Mouse (Mus musculus) embryonic facial prominence, embryonic 11.5 days (tissue): ENCODE data around the gene Nek3. TPM values are rescaled to one million over a fixed set of nuclear protein-coding genes. Genes with fewer than 3 reads are reported as not detected.

Experiments
- ATAC-seq: fragments of 200-750 bp; cut with Nextera tagmentation; replicated peaks from 2 replicates; pipeline ENCODE4 v1.8.0; 2017; ENCODE audit warnings: low read depth; ENCODE audit not compliant: insufficient number of reproducible peaks, low FRiP score, low TSS enrichment
- DNase-seq: peaks from one replicate; pipeline ENCODE4 v3.0.0-alpha.2; 2015; ENCODE audit warnings: low spot score
- H3K27ac ChIP-seq: fragments of 300-500 bp; sonication (generic); replicated peaks from 2 replicates; pipeline ENCODE4 v1.5.1; 2014; ENCODE audit warnings: mild to moderate bottlenecking, low read depth, low read length, control low read depth
- H3K27me3 ChIP-seq: fragments of 300-500 bp; sonication (generic); 2 replicates; pipeline ENCODE4 v1.6.1; 2014; ENCODE audit warnings: mild to moderate bottlenecking, low read length, moderate library complexity, mixed read lengths; ENCODE audit not compliant: control insufficient read depth, insufficient read depth
- H3K36me3 ChIP-seq: fragments of 300-500 bp; sonication (generic); replicated peaks from 2 replicates; pipeline ENCODE4 v1.6.1; 2014; ENCODE audit warnings: low read depth, mild to moderate bottlenecking, low read length, moderate library complexity, mixed read lengths; ENCODE audit not compliant: control insufficient read depth, insufficient read depth
- H3K4me1 ChIP-seq: fragments of 300-500 bp; sonication (generic); 2 replicates; pipeline ENCODE4 v1.6.1; 2014; ENCODE audit warnings: low read length, mixed read lengths; ENCODE audit not compliant: control insufficient read depth, insufficient read depth
- H3K4me2 ChIP-seq: fragments of 300-500 bp; sonication (generic); 2 replicates; pipeline ENCODE4 v1.6.1; 2014; ENCODE audit warnings: low read depth, mild to moderate bottlenecking, control low read depth, low read length, moderate library complexity
- H3K4me3 ChIP-seq: fragments of 300-500 bp; sonication (generic); 2 replicates; pipeline ENCODE4 v1.5.1; 2014; ENCODE audit warnings: low read depth, low read length, control low read depth
- H3K9ac ChIP-seq: fragments of 300-500 bp; sonication (generic); replicated peaks from 2 replicates; pipeline ENCODE4 v1.6.1; 2014; ENCODE audit warnings: mild to moderate bottlenecking, control low read depth, low read length
- H3K9me3 ChIP-seq: fragments of 300-500 bp; sonication (generic); replicated peaks from 2 replicates; pipeline ENCODE4 v1.6.1; 2016; ENCODE audit warnings: mild to moderate bottlenecking, low read length, inconsistent platforms, mixed read lengths; ENCODE audit not compliant: control insufficient read depth
- WGBS: fragments of 180-500 bp; shearing (Covaris S2); extraction: QIAGEN DNeasy Blood & Tissue Kit; methylation state at CpG from one replicate; pipeline ENCODE4 v1.1.7; 2014; 5-methylcytosine and 5-hydroxymethylcytosine counted together
- polyA plus RNA-seq: library from polyadenylated mRNA; unstranded; fragments of >200 nt; fragmentation: Nextera tagmentation; extraction: Ambion mirVana; gene quantifications from 2 replicates; pipeline ENCODE4 v1.2.1, GENCODE M21; 2014

The Nek3 gene
- polyA plus RNA-seq, 1 experiment from 2014 or later = 7.1 TPM

DNA sequence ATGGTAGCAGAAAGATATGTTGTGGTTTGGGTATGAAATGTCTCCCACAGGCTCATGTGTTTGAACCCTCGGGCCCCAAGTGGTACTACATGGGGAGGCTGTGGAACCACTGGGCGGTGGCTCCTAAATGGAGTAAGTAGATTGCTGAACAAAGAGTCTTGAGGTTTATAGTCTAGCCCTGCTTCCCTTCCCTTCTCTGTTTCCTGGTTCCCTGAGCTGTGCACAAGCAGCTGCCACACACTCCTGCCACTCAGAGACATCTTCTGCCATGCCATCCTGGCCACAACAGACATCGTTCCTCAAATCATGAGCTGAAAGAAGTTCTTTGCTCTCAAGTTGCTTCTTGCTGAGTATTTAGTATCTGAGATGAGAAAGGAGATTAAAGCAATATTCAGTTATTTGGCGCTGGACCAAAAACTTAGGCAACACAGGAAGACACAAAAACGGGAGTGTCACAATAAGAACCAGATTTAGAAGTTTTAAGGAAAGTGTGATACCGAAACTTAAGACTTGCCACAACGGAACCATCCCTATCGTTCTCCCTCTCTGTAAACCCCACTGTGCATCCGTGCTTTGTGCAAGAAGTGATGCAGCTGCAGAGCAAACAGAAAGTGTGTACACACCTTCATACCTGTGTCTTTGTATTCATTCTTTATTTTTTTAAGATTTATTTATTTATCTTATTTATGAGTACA, 86.8 kb downstream of the Nek3 start:
- Histone ChIP-seq H3K4me3 (no peak overlapping the region), H3K9ac (no peak overlapping the region), H3K4me1 (no peaks in the 10 kb centered on the region), H3K27ac (no peak overlapping the region), H3K9me3 (no peaks in the 10 kb centered on the region), H3K36me3 (no peaks in the 10 kb centered on the region), H3K4me2 (no peak overlapping the region), H3K27me3 (no peaks in the 10 kb centered on the region)
- ATAC-seq (no peak), DNase-seq (no peak)
- 89% methylated on average over 9 of the region's 9 CpGs for WGBS

Other genes with a start within 250 kb of the Nek3 start
- gene Defb15, start 233.7 kb downstream of the Nek3 start, polyA plus RNA-seq = not detected in 2 replicates
- gene Defb35, start 228.1 kb downstream of the Nek3 start, polyA plus RNA-seq = not detected in 2 replicates
- not detected in 2 replicates for gene Defb13, start 219.7 kb downstream of the Nek3 start, polyA plus RNA-seq
- not detected in 2 replicates for gene Fam90a1a, start 207.7 kb downstream of the Nek3 start, polyA plus RNA-seq
- gene Ccdc70, start 196.7 kb downstream of the Nek3 start, polyA plus RNA-seq = not detected in 2 replicates
- gene Atp7b, start 106.1 kb downstream of the Nek3 start, polyA plus RNA-seq = 0.90 and 1.4 TPM in 2 replicates
- 35.4 and 36.6 TPM in 2 replicates for gene Alg11, start 105.7 kb downstream of the Nek3 start, polyA plus RNA-seq
- 0.28 TPM in 1 of 2 replicates, not detected in the other for gene Nek5, start 41.4 kb downstream of the Nek3 start, polyA plus RNA-seq
- 62.6 and 66.9 TPM in 2 replicates for gene Ckap2, start 19.4 kb upstream of the Nek3 start, polyA plus RNA-seq
- gene Vps36, start 26.4 kb upstream of the Nek3 start, polyA plus RNA-seq = 38.6 and 41.1 TPM in 2 replicates
- gene Thsd1, start 60.9 kb upstream of the Nek3 start, polyA plus RNA-seq = 10.4 and 11.0 TPM in 2 replicates
- not detected in 2 replicates for gene Tpte, start 117.0 kb upstream of the Nek3 start, polyA plus RNA-seq
- 14.2 and 17.7 TPM in 2 replicates for gene Slc25a15, start 232.2 kb upstream of the Nek3 start, polyA plus RNA-seq
- 52.7 and 53.9 TPM in 2 replicates for gene Mrps31, start 244.9 kb upstream of the Nek3 start, polyA plus RNA-seq